Mouse (Mus musculus) 416B (cell line): ENCODE results near the gene Mfsd1.
A peak's percentile ranks its signal among the peaks of the same experiment; 100 is the strongest.

Experiments used
- DNase-seq: peaks from one replicate; pipeline ENCODE4 v3.0.0; 2011; ENCODE audit warnings: low read depth

Mfsd1 gene

GRCm38 (mm10) chr3:67624629-67625028 lies 42.1 kb downstream of the Mfsd1 start:
- peak; percentile 5 for DNase-seq

- no peak for DNase-seq
Observed at GRCm38 (mm10) chr3:67643135-67643534, 60.6 kb downstream of the Mfsd1 start.

GRCm38 (mm10) chr3:67645640-67646466 lies 63.3 kb downstream of the Mfsd1 start:
- no peak for DNase-seq
